Mouse (Mus musculus) kidney, embryonic 14.5 days (tissue): Measurements from ENCODE around the gene Txnip. TPM values are rescaled to one million over a fixed set of nuclear protein-coding genes. Genes with fewer than 3 reads are reported as not detected.

Experiments
- ATAC-seq: fragments of 200-750 bp; cut with Nextera tagmentation; 2 replicates; pipeline ENCODE4 v1.8.0; 2017; ENCODE audit warnings: moderate number of reproducible peaks, mild to moderate bottlenecking, moderate TSS enrichment, moderate library complexity; ENCODE audit not compliant: low FRiP score, low TSS enrichment
- H3K27ac ChIP-seq: fragments of 300-500 bp; sonication (generic); 2 replicates; pipeline ENCODE4 v1.5.1; 2014; ENCODE audit warnings: low read depth, mild to moderate bottlenecking, low read length, moderate library complexity, mixed read lengths
- H3K27me3 ChIP-seq: fragments of 300-500 bp; sonication (generic); 2 replicates; pipeline ENCODE4 v1.6.1; 2014; ENCODE audit warnings: mild to moderate bottlenecking, low read length; ENCODE audit not compliant: control insufficient read depth, insufficient read depth
- H3K36me3 ChIP-seq: fragments of 300-500 bp; sonication (generic); 2 replicates; pipeline ENCODE4 v1.6.1; 2014; ENCODE audit warnings: low read length, mixed read lengths; ENCODE audit not compliant: control insufficient read depth, insufficient read depth
- H3K4me1 ChIP-seq: fragments of 300-500 bp; sonication (generic); 2 replicates; pipeline ENCODE4 v1.6.1; 2014; ENCODE audit warnings: low read length, mixed read lengths; ENCODE audit not compliant: control insufficient read depth, insufficient read depth
- H3K4me2 ChIP-seq: fragments of 300-500 bp; sonication (generic); replicated peaks from 2 replicates; pipeline ENCODE4 v1.6.1; 2014; ENCODE audit warnings: low read depth, mild to moderate bottlenecking, low read length
- H3K4me3 ChIP-seq: fragments of 300-500 bp; sonication (generic); 2 replicates; pipeline ENCODE4 v1.5.1; 2014; ENCODE audit warnings: mild to moderate bottlenecking, low read length
- H3K9ac ChIP-seq: fragments of 300-500 bp; sonication (generic); 2 replicates; pipeline ENCODE4 v1.6.1; 2014; ENCODE audit warnings: low read depth, mild to moderate bottlenecking, low read length, moderate library complexity
- H3K9me3 ChIP-seq: fragments of 300-500 bp; sonication (generic); 2 replicates; pipeline ENCODE4 v1.6.1; 2016; ENCODE audit warnings: low read length; ENCODE audit not compliant: control insufficient read depth
- WGBS: fragments of 180-500 bp; shearing (Covaris S2); extraction: QIAGEN DNeasy Blood & Tissue Kit; methylation state at CpG from one replicate; pipeline ENCODE4 v1.1.7; 2014; 5-methylcytosine and 5-hydroxymethylcytosine counted together
- polyA plus RNA-seq: library from polyadenylated mRNA; unstranded; fragments of >200 nt; fragmentation: Nextera tagmentation; extraction: Ambion mirVana; gene quantifications from 2 replicates; pipeline ENCODE4 v1.2.1, GENCODE M21; 2014

The Txnip gene
- polyA plus RNA-seq, 1 experiment from 2014 or later: 148 TPM

DNA sequence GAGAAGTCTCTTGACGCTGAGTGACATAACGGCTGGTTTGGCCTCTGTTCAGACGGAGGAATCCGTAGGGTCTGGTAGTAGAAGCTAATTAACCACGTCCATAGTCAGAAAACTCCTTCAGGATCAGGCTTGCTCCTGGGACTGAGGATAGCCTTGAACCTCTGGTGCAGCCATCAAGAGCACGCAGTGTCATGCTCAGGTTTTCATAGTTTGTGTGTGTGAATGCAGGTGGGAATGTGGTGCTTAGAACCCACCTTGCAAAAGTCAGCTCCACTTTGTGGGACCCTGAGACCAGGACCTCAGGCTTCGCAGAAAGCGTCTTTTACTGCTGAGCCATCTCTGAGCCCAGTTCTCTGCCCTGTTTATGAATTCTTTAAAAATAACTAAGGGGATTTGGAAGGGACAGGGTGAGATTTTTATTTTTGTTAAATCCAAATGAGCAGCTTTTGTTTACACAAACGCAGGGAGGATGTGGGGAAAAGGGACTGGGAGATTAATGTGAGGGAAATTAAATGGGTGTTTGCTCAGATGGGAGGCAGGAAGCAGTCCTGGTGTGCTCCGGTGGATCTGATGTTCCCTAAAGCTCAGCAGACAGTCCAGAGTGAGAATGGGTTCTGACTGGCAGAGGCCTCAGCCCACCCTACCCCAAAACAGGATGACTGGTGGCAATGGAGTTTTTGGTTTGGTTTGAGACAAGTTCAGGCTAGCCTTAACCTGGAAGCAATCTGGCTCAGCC is 4.4 kb downstream of the Txnip start:
- WGBS: 36% methylated on average over 10 of the region's 10 CpGs
- Histone ChIP-seq H3K27ac (peak overlapping the region; percentile 68), H3K27me3 (no peaks in the 10 kb centered on the region), H3K4me1 (peaks cover 38% of the 10 kb centered on the region), H3K36me3 (peaks cover 24% of the 10 kb centered on the region), H3K9ac (peak overlapping the region; percentile 19; the same call in 1 of the 2 replicates), H3K9me3 (no peaks in the 10 kb centered on the region), H3K4me2 (peak overlapping the region; percentile 81), H3K4me3 (peak overlapping the region; percentile 79; the same call in 1 of the 2 replicates)
- ATAC-seq: no peak

DNA sequence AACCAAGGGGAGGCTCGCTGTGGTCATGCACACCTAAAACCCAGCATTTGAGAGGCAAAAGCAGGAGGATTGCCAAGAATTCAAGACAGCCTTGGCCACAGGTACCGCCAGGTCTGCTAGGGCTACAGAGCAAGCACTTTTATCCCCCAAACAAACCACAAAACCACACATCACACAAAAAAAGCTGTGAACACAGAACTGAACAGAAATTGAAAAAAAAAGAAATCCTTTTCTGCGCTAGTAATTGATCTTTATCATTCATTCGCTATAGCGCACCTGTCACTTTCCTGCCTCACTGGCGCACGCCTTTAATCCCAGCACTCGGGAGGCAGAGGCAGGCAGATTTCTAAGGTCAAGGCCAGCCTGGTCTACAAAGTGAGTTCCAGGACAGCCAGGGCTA is 5.5 kb downstream of the Txnip start:
- Histone ChIP-seq H3K9me3 (no peaks in the 10 kb centered on the region), H3K9ac (no peak overlapping the region), H3K4me1 (peaks cover 38% of the 10 kb centered on the region), H3K4me2 (no peak overlapping the region), H3K27me3 (no peaks in the 10 kb centered on the region), H3K27ac (no peak overlapping the region), H3K4me3 (no peak overlapping the region), H3K36me3 (peaks cover 24% of the 10 kb centered on the region)
- no peak for ATAC-seq
- 95% methylated on average over 8 of the region's 8 CpGs for WGBS

DNA sequence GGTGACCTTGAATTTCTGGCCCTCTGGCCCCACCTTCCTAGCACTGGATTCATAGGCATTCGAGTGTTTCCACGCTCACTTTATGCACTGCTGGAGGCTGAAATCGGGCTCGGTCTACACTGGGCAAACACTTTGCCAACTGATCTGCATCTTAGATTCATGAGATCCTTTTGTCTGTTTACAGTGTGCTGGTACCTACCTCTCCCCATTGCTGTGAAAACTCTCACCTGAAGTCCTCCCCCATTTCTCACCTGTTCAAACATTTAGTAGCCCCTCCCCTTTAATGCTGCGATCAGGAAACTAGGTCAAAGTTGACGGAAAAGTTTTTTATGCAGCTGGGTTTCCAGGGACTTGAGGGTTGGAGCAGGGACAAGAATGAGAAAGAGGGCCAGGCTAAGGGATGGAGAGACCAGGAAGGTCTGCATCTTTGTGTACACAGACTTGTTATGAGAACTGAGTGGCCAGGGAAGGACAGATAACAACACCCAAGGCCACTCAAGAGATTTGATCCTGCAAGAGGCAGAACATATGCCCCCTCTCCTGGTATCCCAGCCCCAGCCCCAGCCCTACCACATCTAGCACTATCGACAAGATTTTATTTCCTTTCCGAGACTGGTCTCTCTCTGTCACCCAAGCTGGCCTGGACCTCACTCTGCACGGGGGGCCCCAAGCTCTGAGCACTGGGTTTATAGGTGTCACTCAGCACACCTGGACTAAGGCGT is 6.3 kb downstream of the Txnip start:
- peaks cover 38% of the 10 kb centered on the region for H3K4me1 ChIP-seq
- peaks cover 24% of the 10 kb centered on the region for H3K36me3 ChIP-seq
- H3K27me3 ChIP-seq: no peaks in the 10 kb centered on the region
- ATAC-seq: peak; percentile 26
- peak overlapping the region; percentile 66; the same call in 1 of the 2 replicates for H3K27ac ChIP-seq
- H3K4me3 ChIP-seq: no peak overlapping the region
- H3K9ac ChIP-seq: no peak overlapping the region
- H3K4me2 ChIP-seq: peak overlapping the region; percentile 17; the same call in 1 of the 2 replicates
- WGBS: 42% methylated on average over 10 of the region's 10 CpGs
- no peaks in the 10 kb centered on the region for H3K9me3 ChIP-seq

- Histone ChIP-seq H3K27ac (peak overlapping the region; percentile 66; the same call in 1 of the 2 replicates), H3K27me3 (no peaks in the 10 kb centered on the region), H3K36me3 (peaks cover 20% of the 10 kb centered on the region), H3K4me2 (peak overlapping the region; percentile 17), H3K9ac (no peak overlapping the region), H3K4me1 (peaks cover 33% of the 10 kb centered on the region), H3K9me3 (no peaks in the 10 kb centered on the region), H3K4me3 (no peak overlapping the region)
- ATAC-seq: peak; percentile 20
- WGBS: 24% methylated on average over 7 of the region's 7 CpGs
Observed at GRCm38 (mm10) chr3:96564633-96565032, 6.9 kb downstream of the Txnip start.

DNA sequence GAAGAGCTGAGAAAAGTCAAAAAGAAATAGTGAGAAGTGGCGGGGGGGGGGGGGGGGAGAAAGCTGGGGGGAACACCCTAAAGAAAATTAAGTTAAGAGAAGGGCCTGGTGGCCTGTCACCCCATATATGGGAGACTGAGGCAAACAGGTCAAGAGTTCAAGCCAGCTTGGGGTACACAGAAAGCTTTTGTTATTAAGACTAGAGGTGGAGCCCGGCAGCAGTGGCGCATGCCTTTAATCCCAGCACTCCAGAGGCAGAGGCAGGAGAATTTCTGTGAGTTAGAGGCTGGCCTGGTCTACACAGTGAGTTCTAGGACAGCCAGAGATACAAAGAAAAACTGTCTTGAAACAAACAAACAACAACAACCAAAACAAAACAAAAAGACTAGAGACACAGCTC is 7.3 kb downstream of the Txnip start:
- H3K27me3 ChIP-seq: no peaks in the 10 kb centered on the region
- WGBS: 78% methylated on average over 3 of the region's 3 CpGs
- no peaks in the 10 kb centered on the region for H3K9me3 ChIP-seq
- peak overlapping the region; percentile 66; the same call in 1 of the 2 replicates for H3K27ac ChIP-seq
- peaks cover 15% of the 10 kb centered on the region for H3K36me3 ChIP-seq
- no peak overlapping the region for H3K9ac ChIP-seq
- H3K4me2 ChIP-seq: no peak overlapping the region
- H3K4me3 ChIP-seq: no peak overlapping the region
- H3K4me1 ChIP-seq: peaks cover 29% of the 10 kb centered on the region
- no peak for ATAC-seq

DNA sequence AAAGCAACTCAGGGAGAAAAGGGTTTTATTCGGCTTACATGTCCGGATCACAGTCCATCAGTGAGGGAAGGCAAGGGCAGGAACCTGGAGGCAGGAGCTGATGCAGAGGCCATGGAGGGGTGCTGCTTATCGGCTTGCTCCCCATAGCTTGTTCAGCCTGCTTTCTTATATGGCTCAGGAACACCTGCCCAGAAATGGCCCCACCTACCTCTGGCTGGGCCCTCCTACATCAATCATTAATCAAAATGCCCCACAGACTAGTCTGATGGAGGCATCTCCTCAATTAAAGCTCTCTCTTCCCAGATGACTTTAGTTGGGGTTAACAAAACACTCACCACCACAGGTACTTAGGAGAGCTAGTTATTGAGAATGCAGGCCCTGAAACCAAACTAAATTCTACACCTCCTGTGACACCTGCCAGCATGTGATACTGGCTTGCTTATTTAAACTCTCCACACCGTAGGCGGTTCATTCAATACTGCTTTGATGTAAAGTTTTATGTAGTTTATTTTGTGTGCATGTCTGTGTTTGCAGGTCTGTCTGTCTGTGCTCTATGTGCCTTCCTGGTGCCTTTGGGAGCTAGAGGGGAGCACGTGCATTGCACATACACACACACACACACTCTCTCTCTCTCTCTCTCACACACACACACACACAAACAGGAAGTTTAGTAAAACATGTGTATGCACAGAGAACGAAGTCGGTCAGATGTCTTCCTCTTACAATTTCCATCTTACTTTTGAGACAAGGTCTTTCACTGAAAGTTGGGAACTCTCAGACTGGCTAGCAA is 9.1 kb downstream of the Txnip start:
- H3K4me2 ChIP-seq: no peak overlapping the region
- no peak overlapping the region for H3K4me3 ChIP-seq
- peaks cover 14% of the 10 kb centered on the region; the same call in 1 of the 2 replicates for H3K4me1 ChIP-seq
- 74% methylated on average over 8 of the region's 8 CpGs for WGBS
- H3K27ac ChIP-seq: no peak overlapping the region
- H3K36me3 ChIP-seq: no peaks in the 10 kb centered on the region
- H3K9ac ChIP-seq: no peak overlapping the region
- H3K9me3 ChIP-seq: no peaks in the 10 kb centered on the region
- no peaks in the 10 kb centered on the region for H3K27me3 ChIP-seq
- no peak for ATAC-seq

- Histone ChIP-seq H3K4me3 (no peak overlapping the region), H3K9me3 (no peaks in the 10 kb centered on the region), H3K36me3 (no peaks in the 10 kb centered on the region), H3K9ac (no peak overlapping the region), H3K27ac (no peak overlapping the region), H3K4me2 (no peak overlapping the region), H3K4me1 (peaks cover 11% of the 10 kb centered on the region; the same call in 1 of the 2 replicates), H3K27me3 (no peaks in the 10 kb centered on the region)
- 80% methylated on average over 8 of the region's 8 CpGs for WGBS
- ATAC-seq: no peak
Observed at GRCm38 (mm10) chr3:96568605-96569004, 10.8 kb downstream of the Txnip start.

GRCm38 (mm10) chr3:96569506-96569905 is 11.7 kb downstream of the Txnip start:
- H3K4me2 ChIP-seq: no peak overlapping the region
- no peak for ATAC-seq
- no peaks in the 10 kb centered on the region for H3K36me3 ChIP-seq
- no peaks in the 10 kb centered on the region for H3K9me3 ChIP-seq
- H3K9ac ChIP-seq: no peak overlapping the region
- H3K27ac ChIP-seq: no peak overlapping the region
- no peak overlapping the region for H3K4me3 ChIP-seq
- 91% methylated on average over 13 of the region's 13 CpGs for WGBS
- no peaks in the 10 kb centered on the region for H3K27me3 ChIP-seq
- H3K4me1 ChIP-seq: peaks cover 6% of the 10 kb centered on the region; the same call in 1 of the 2 replicates
